ENCODE assay signal across 20 mouse cellular contexts in the genomic region with DNA sequence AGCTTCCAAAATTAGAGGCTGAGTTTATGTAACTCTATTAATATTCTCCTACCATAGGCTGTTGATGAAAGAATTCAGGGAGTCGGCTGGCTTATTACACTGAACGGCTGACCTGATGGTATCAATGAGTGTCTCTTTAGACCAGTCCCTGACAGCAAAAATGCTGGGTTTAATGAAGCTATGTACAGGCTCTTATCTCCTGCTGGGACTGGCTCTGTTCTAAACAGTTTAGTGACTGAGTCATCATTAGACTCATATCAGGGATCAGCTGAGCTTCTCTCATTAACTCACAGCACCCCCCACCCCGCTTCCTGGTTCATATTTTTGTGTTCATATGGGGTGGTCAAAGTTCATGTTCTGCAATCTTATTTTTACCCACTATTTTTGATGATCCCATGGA.
"Had no signal": no experiment of that assay in that cellular context is flagged by ENCODE, and none has a peak within 500 bp of the region (broad histone marks: within the 10 kb centered on the region; RNA-seq: fewer than 3 reads in every experiment).

No protein-coding gene starts in this region.

- H3K4me1 ChIP-seq: limb, embryonic 12.5 days; limb, embryonic 15.5 days; lung, embryonic 15.5 days; megakaryocyte, embryonic 14.5 days; midbrain, embryonic 10.5 days; midbrain, embryonic 13.5 days had no signal

- H3K4me3 ChIP-seq: limb, embryonic 12.5 days; limb, embryonic 15.5 days; lung, embryonic 15.5 days; megakaryocyte, embryonic 14.5 days; midbrain, embryonic 10.5 days; midbrain, embryonic 13.5 days had no signal

- H3K9me3 ChIP-seq: limb, embryonic 12.5 days; limb, embryonic 15.5 days; lung, embryonic 15.5 days; midbrain, embryonic 10.5 days had no signal

- H3K36me3 ChIP-seq: limb, embryonic 12.5 days; limb, embryonic 15.5 days; lung, embryonic 15.5 days; midbrain, embryonic 10.5 days; midbrain, embryonic 13.5 days had no signal

- H3K27me3 ChIP-seq: limb, embryonic 12.5 days; limb, embryonic 15.5 days; lung, embryonic 15.5 days; megakaryocyte, embryonic 14.5 days; midbrain, embryonic 13.5 days had no signal

- H3K9ac ChIP-seq: limb, embryonic 12.5 days; limb, embryonic 15.5 days; liver, embryonic 14.5 days; lung, embryonic 15.5 days; midbrain, embryonic 13.5 days had no signal

- H3K4me2 ChIP-seq: limb, embryonic 12.5 days; limb, embryonic 15.5 days; lung, embryonic 15.5 days; midbrain, embryonic 13.5 days had no signal

- H3K27ac ChIP-seq: limb, embryonic 12.5 days; limb, embryonic 15.5 days; liver, embryonic 14.5 days; lung, embryonic 15.5 days; midbrain, embryonic 10.5 days; midbrain, embryonic 13.5 days had no signal

- ATAC-seq: intestine, embryonic 16.5 days; midbrain, embryonic 13.5 days had no signal

- DNase-seq: kidney, adult 18-20 months; kidney, adult 9 months; kidney, postnatal 14 days; kidney, postnatal 4 days; left cerebral cortex, postnatal 4 days; lung, adult 18-20 months; lung, postnatal 10 days; lung, postnatal 36 days; right cerebral cortex, adult 18-20 months; right cerebral cortex, postnatal 14 days; right cerebral cortex, postnatal 4 days; thymus, postnatal 25 days had no signal
